Mouse (Mus musculus) forebrain, embryonic 10.5 days (tissue): ENCODE results near the gene Otud7b. TPM values are rescaled to one million over a fixed set of nuclear protein-coding genes. Genes with fewer than 3 reads are reported as not detected.
"Not testable (repeated sequence)": the region's sequence is repeated elsewhere in the genome, so short reads cannot be mapped to it uniquely, and the experiment has no call there.

ENCODE experiments used
- DNase-seq: peaks from one replicate; pipeline ENCODE4 v3.0.0-alpha.2; 2017; ENCODE audit warnings: low spot score; ENCODE audit errors: extremely low spot score
- H3K27ac ChIP-seq: fragments of 300-500 bp; sonication (generic); 2 replicates; pipeline ENCODE4 v1.5.1; 2016; ENCODE audit warnings: mild to moderate bottlenecking
- H3K27me3 ChIP-seq: fragments of 300-500 bp; sonication (generic); 2 replicates; pipeline ENCODE4 v1.6.1; 2016; ENCODE audit warnings: mild to moderate bottlenecking; ENCODE audit not compliant: poor library complexity, severe bottlenecking
- H3K36me3 ChIP-seq: fragments of 300-500 bp; sonication (generic); replicated peaks from 2 replicates; pipeline ENCODE4 v1.6.1; 2016; ENCODE audit warnings: mild to moderate bottlenecking, moderate library complexity
- H3K4me1 ChIP-seq: fragments of 300-500 bp; sonication (generic); 2 replicates; pipeline ENCODE4 v1.6.1; 2016
- H3K4me3 ChIP-seq: fragments of 300-500 bp; sonication (generic); 2 replicates; pipeline ENCODE4 v1.5.1; 2016; ENCODE audit warnings: mild to moderate bottlenecking, moderate library complexity
- H3K9me3 ChIP-seq: fragments of 300-500 bp; sonication (generic); 2 replicates; pipeline ENCODE4 v1.6.1; 2016; ENCODE audit warnings: mild to moderate bottlenecking, moderate library complexity
- WGBS: fragments of 180-500 bp; shearing (Covaris S2); methylation state at CpG from one replicate; pipeline ENCODE4 v1.1.7; 2016; 5-methylcytosine and 5-hydroxymethylcytosine counted together
- polyA plus RNA-seq: library from polyadenylated mRNA; unstranded; fragments of >200 nt; fragmentation: Nextera tagmentation; extraction: Ambion mirVana; gene quantifications from 2 replicates; pipeline ENCODE4 v1.2.1, GENCODE M21; 2016

Gene Otud7b
- polyA plus RNA-seq, 1 experiment from 2014 or later = 14.1 TPM

DNA sequence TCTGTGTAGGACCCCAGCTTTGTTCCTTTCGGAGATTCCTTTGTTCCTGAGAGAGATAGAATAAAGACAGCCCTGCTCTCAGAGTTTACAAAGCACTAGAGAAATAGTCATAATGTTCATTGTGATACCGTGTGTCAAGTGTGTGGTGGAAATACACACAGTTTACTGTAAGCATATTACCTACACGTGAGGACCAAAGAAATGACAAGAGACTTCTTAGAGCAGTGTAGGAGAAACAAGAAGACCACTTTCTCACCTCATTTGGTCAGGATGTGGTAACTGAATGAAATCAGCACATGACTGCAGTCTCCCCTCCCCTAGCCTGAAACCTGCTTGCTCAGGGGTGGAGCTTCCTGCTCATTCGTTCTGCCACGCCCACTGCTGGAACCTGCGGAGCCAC lies 93.9 kb downstream of the Otud7b start:
- WGBS = 2% methylated on average over 6 of the region's 6 CpGs
- peak overlapping the region; percentile 79 for H3K4me3 ChIP-seq
- H3K27me3 ChIP-seq = peaks cover 9% of the 10 kb centered on the region
- H3K4me1 ChIP-seq = peaks cover 27% of the 10 kb centered on the region
- H3K27ac ChIP-seq = peak overlapping the region; percentile 98
- peaks cover 5% of the 10 kb centered on the region; the same call in 1 of the 2 replicates for H3K9me3 ChIP-seq
- DNase-seq = no peak
- peaks cover 9% of the 10 kb centered on the region for H3K36me3 ChIP-seq

GRCm38 (mm10) chr3:96198601-96199251 lies 94.4 kb downstream of the Otud7b start:
- DNase-seq, H3K36me3 ChIP-seq, H3K27me3 ChIP-seq, H3K9me3 ChIP-seq, H3K27ac ChIP-seq: not testable (repeated sequence)
- 27% methylated on average over 8 of the region's 8 CpGs for WGBS
- Histone ChIP-seq H3K4me3 (peak overlapping the region; percentile 79; the same call in 1 of the 2 replicates), H3K4me1 (peaks cover 22% of the 10 kb centered on the region)

DNA sequence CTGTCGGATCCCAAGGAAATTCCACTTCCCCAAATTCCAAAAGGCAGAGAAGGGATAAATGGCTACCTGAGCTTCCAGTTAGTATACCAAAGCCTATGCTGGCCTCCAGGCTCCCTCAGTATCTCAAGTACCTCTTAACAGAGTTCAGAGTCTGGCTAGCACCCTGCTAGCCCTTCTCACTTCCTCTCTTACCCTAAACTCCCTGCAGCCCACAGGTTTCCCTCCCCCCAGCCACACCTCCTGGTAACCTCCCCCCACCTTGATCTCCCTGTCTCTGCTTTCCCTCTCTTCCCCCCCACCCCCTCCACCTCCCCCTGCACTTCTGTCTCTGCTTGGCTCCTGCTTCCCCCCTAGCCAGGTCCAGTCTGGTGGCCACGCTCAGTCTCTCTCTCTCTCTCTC lies 95.4 kb downstream of the Otud7b start:
- Histone ChIP-seq H3K9me3 (peaks cover 5% of the 10 kb centered on the region; the same call in 1 of the 2 replicates), H3K36me3 (peaks cover 9% of the 10 kb centered on the region), H3K4me1 (peaks cover 19% of the 10 kb centered on the region), H3K27ac (no peak overlapping the region), H3K4me3 (no peak overlapping the region), H3K27me3 (peaks cover 9% of the 10 kb centered on the region)
- WGBS = 80% methylated on average over 2 of the region's 2 CpGs
- DNase-seq = no peak

- Histone ChIP-seq H3K27ac (no peak overlapping the region), H3K4me3 (no peak overlapping the region), H3K4me1 (peaks cover 5% of the 10 kb centered on the region), H3K9me3 (no peaks in the 10 kb centered on the region), H3K36me3 (no peaks in the 10 kb centered on the region), H3K27me3 (no peaks in the 10 kb centered on the region)
- 89% methylated on average over 3 of the region's 3 CpGs for WGBS
- DNase-seq = no peak
These were observed 103.5 kb downstream of the Otud7b start for GRCm38 (mm10) chr3:96207819-96208218.

DNA sequence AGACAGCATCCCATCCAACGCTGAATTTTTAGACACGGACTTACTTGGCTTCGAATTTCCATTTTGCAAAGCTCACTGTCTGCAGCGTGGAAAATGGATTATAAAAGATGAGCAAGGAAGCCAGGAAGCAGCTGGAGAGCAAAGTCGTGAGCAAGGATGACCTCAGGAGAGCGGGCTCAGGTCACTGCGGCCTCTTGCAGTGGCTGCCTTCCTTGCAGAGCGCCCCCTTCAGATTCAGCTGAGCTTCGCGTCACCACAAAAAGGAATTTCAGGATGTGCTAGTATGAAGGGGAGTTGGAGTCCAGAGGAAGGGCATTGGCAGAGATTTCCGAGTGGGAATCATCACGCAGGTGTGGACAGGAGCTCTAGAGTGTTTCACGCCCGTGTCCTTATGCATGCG lies 104.9 kb downstream of the Otud7b start:
- no peak for DNase-seq
- Histone ChIP-seq H3K36me3 (no peaks in the 10 kb centered on the region), H3K9me3 (no peaks in the 10 kb centered on the region), H3K4me1 (peaks cover 5% of the 10 kb centered on the region), H3K4me3 (no peak overlapping the region), H3K27me3 (no peaks in the 10 kb centered on the region), H3K27ac (no peak overlapping the region)
- WGBS = 21% methylated on average over 15 of the region's 15 CpGs

Other genes with a start within 250 kb of the Otud7b start
- 71.3 and 78.1 TPM in 2 replicates for gene Prpf3, start 248.6 kb upstream of the Otud7b start, polyA plus RNA-seq
- 353 TPM in 2 replicates for gene Mrps21, start 233.0 kb upstream of the Otud7b start, polyA plus RNA-seq
- gene Ciart, start 222.3 kb upstream of the Otud7b start, polyA plus RNA-seq = 9.1 and 11.8 TPM in 2 replicates
- 7.2 and 7.6 TPM in 2 replicates for gene BC028528, start 212.5 kb upstream of the Otud7b start, polyA plus RNA-seq
- gene Aph1a, start 210.6 kb upstream of the Otud7b start, polyA plus RNA-seq = 28.7 and 29.2 TPM in 2 replicates
- 98.8 and 119 TPM in 2 replicates for gene Car14, start 199.8 kb upstream of the Otud7b start, polyA plus RNA-seq
- gene Anp32e, start 175.3 kb upstream of the Otud7b start, polyA plus RNA-seq = 421 and 423 TPM in 2 replicates
- 66.0 and 69.1 TPM in 2 replicates for gene Plekho1, start 108.5 kb upstream of the Otud7b start, polyA plus RNA-seq
- 24.1 and 28.0 TPM in 2 replicates for gene Vps45, start 46.1 kb upstream of the Otud7b start, polyA plus RNA-seq
- 9.3 TPM in 2 replicates for gene Mtmr11, start 57.5 kb downstream of the Otud7b start, polyA plus RNA-seq
- 276 and 284 TPM in 2 replicates for gene Sf3b4, start 67.8 kb downstream of the Otud7b start, polyA plus RNA-seq
- 2.1 and 3.5 TPM in 2 replicates for gene Sv2a, start 76.6 kb downstream of the Otud7b start, polyA plus RNA-seq
- gene Bola1, start 115.2 kb downstream of the Otud7b start, polyA plus RNA-seq = 89.3 and 93.0 TPM in 2 replicates
- not detected in 2 replicates for gene Hist2h2ab, start 115.3 kb downstream of the Otud7b start, polyA plus RNA-seq
- gene Hist2h2ac, start 116.4 kb downstream of the Otud7b start, polyA plus RNA-seq = 11.3 and 12.6 TPM in 2 replicates
- gene Hist2h2be, start 116.6 kb downstream of the Otud7b start, polyA plus RNA-seq = 12.8 and 15.5 TPM in 2 replicates
- gene Hist2h3c2, start 134.6 kb downstream of the Otud7b start, polyA plus RNA-seq = 5.9 and 6.4 TPM in 2 replicates
- gene Hist2h2aa2, start 135.7 kb downstream of the Otud7b start, polyA plus RNA-seq = 19.2 and 34.4 TPM in 2 replicates
- 8.1 and 16.6 TPM in 2 replicates for gene Hist2h2aa1, start 141.0 kb downstream of the Otud7b start, polyA plus RNA-seq
- 0.86 TPM in 1 of 2 replicates, not detected in the other for gene Hist2h3c1, start 142.2 kb downstream of the Otud7b start, polyA plus RNA-seq
- gene Hist2h4, start 158.8 kb downstream of the Otud7b start, polyA plus RNA-seq = 12.0 and 14.2 TPM in 2 replicates
- 48.0 and 48.8 TPM in 2 replicates for gene Hist2h3b, start 164.1 kb downstream of the Otud7b start, polyA plus RNA-seq
- gene Hist2h2bb, start 165.2 kb downstream of the Otud7b start, polyA plus RNA-seq = 10.2 and 10.5 TPM in 2 replicates
- gene Fcgr1, start 189.4 kb downstream of the Otud7b start, polyA plus RNA-seq = 0.84 and 1.3 TPM in 2 replicates